Mouse (Mus musculus): ENCODE results near the gene Gm5565. TPM values are rescaled to one million over a fixed set of nuclear protein-coding genes. Genes with fewer than 3 reads are reported as not detected.
"Not testable (repeated sequence)": the region's sequence is repeated elsewhere in the genome, so short reads cannot be mapped to it uniquely, and the experiment has no call there.

The Gm5565 gene
- total RNA-seq (2021) = not detected
- long read RNA-seq, experiment 1 = 0 reads
- long read RNA-seq, experiment 2 = 0 reads

- DNase-seq (ENCODE audit: low spot score in 2 of 2) = not testable (repeated sequence)
Observed at GRCm38 (mm10) chr5:146160439-146160838, at the start of gene Gm5565. Gene Gm5565, minus strand, starts transcription at chr5:146160539.

GRCm38 (mm10) chr5:146205537-146205936 lies 45.2 kb upstream of the Gm5565 start:
- DNase-seq (ENCODE audit: low spot score in 2 of 2) = no peak

GRCm38 (mm10) chr5:146203921-146204320 lies 43.6 kb upstream of the Gm5565 start:
- DNase-seq (ENCODE audit: low spot score in 2 of 2) = no peak

- DNase-seq (ENCODE audit: low spot score in 2 of 2) = no peak
Observed at GRCm38 (mm10) chr5:146200580-146200979, 40.2 kb upstream of the Gm5565 start.

GRCm38 (mm10) chr5:146199540-146199939 lies 39.2 kb upstream of the Gm5565 start:
- no peak for DNase-seq (ENCODE audit: low spot score in 2 of 2)

- no peak for DNase-seq (ENCODE audit: low spot score in 2 of 2)
Observed at GRCm38 (mm10) chr5:146199073-146199472, 38.7 kb upstream of the Gm5565 start.

GRCm38 (mm10) chr5:146193360-146193759 lies 33.0 kb upstream of the Gm5565 start:
- DNase-seq (ENCODE audit: low spot score in 2 of 2) = no peak

- DNase-seq (ENCODE audit: low spot score in 2 of 2) = no peak
Observed at GRCm38 (mm10) chr5:146190501-146191269, 30.3 kb upstream of the Gm5565 start.

- DNase-seq (ENCODE audit: low spot score in 2 of 2) = no peak
Observed at GRCm38 (mm10) chr5:146190093-146190492, 29.8 kb upstream of the Gm5565 start.

GRCm38 (mm10) chr5:146188712-146189111 lies 28.4 kb upstream of the Gm5565 start:
- no peak for DNase-seq (ENCODE audit: low spot score in 2 of 2)

- DNase-seq (ENCODE audit: low spot score in 2 of 2) = no peak
Observed at GRCm38 (mm10) chr5:146188144-146188543, 27.8 kb upstream of the Gm5565 start.

- DNase-seq (ENCODE audit: low spot score in 2 of 2) = peak; percentile 30 to 50
Observed at GRCm38 (mm10) chr5:146187441-146187840, 27.1 kb upstream of the Gm5565 start.

- not testable (repeated sequence) for DNase-seq (ENCODE audit: low spot score in 2 of 2)
Observed at GRCm38 (mm10) chr5:146185204-146185603, 24.9 kb upstream of the Gm5565 start, which contains the start of gene 1700001J03Rik. Gene 1700001J03Rik, minus strand, starts transcription at chr5:146185304.

GRCm38 (mm10) chr5:146172744-146173143 lies 12.4 kb upstream of the Gm5565 start:
- DNase-seq (ENCODE audit: low spot score in 2 of 2) = not testable (repeated sequence)

GRCm38 (mm10) chr5:146170621-146171020 lies 10.3 kb upstream of the Gm5565 start, which contains the start of gene Gm6309:
Gene Gm6309, minus strand, starts transcription at chr5:146170721.
- DNase-seq (ENCODE audit: low spot score in 2 of 2) = not testable (repeated sequence)

- not testable (repeated sequence) for DNase-seq (ENCODE audit: low spot score in 2 of 2)
Observed at GRCm38 (mm10) chr5:146158326-146158725, 2.0 kb downstream of the Gm5565 start.

- DNase-seq (ENCODE audit: low spot score in 2 of 2) = no peak
Observed at GRCm38 (mm10) chr5:146150454-146150853, 9.9 kb downstream of the Gm5565 start.

- no peak for DNase-seq (ENCODE audit: low spot score in 2 of 2)
Observed at GRCm38 (mm10) chr5:146147903-146148302, 12.4 kb downstream of the Gm5565 start.

Other genes starting within 250 kb of the Gm5565 start
- under 1 TPM in 1 of 2 experiments, not detected in 1; 0.52 TPM for gene Cyp3a25, start 150.9 kb downstream of the Gm5565 start, total RNA-seq (2021)
- gene Cyp3a59, start 81.3 kb downstream of the Gm5565 start, total RNA-seq (2021) = not detected
- not detected for gene Gm6309, start 10.2 kb upstream of the Gm5565 start, total RNA-seq (2021)
- gene 1700001J03Rik, start 24.8 kb upstream of the Gm5565 start, total RNA-seq (2021) = 1 to 10 TPM in 1 of 2 experiments, under 1 TPM in 1; 0.60 to 1.3 TPM
- 10 to 100 TPM; 36.8 to 46.9 TPM for gene Rnf6, start 61.0 kb upstream of the Gm5565 start, total RNA-seq (2021)
- 10 to 100 TPM; 39.0 to 48.2 TPM for gene Cdk8, start 70.7 kb upstream of the Gm5565 start, total RNA-seq (2021)
- 1 to 10 TPM; 1.7 to 2.0 TPM for gene Wasf3, start 224.4 kb upstream of the Gm5565 start, total RNA-seq (2021)